Mouse (Mus musculus) hindbrain, embryonic 13.5 days (tissue): Measurements from ENCODE around the gene Dlx1. TPM values are rescaled to one million over a fixed set of nuclear protein-coding genes. Genes with fewer than 3 reads are reported as not detected.

ENCODE experiments used
- ATAC-seq: fragments of 200-750 bp; cut with Nextera tagmentation; 2 replicates; pipeline ENCODE4 v1.8.0; 2017; ENCODE audit warnings: moderate TSS enrichment; ENCODE audit not compliant: low FRiP score
- H3K27ac ChIP-seq: fragments of 300-500 bp; sonication (generic); 2 replicates; pipeline ENCODE4 v1.5.1; 2015; ENCODE audit warnings: inconsistent platforms, mild to moderate bottlenecking, moderate library complexity
- H3K27me3 ChIP-seq: fragments of 300-500 bp; sonication (generic); 2 replicates; pipeline ENCODE4 v1.6.1; 2015; ENCODE audit warnings: mild to moderate bottlenecking, inconsistent platforms
- H3K36me3 ChIP-seq: fragments of 300-500 bp; sonication (generic); 2 replicates; pipeline ENCODE4 v1.6.1; 2015; ENCODE audit warnings: mild to moderate bottlenecking, inconsistent platforms
- H3K4me1 ChIP-seq: fragments of 300-500 bp; sonication (generic); replicated peaks from 2 replicates; pipeline ENCODE4 v1.6.1; 2015; ENCODE audit warnings: inconsistent platforms
- H3K4me2 ChIP-seq: fragments of 300-500 bp; sonication (generic); 2 replicates; pipeline ENCODE4 v1.6.1; 2015; ENCODE audit warnings: inconsistent platforms, mild to moderate bottlenecking, moderate library complexity
- H3K4me3 ChIP-seq: fragments of 300-500 bp; sonication (generic); 2 replicates; pipeline ENCODE4 v1.5.1; 2015; ENCODE audit warnings: mild to moderate bottlenecking, inconsistent platforms
- H3K9ac ChIP-seq: fragments of 300-500 bp; sonication (generic); 2 replicates; pipeline ENCODE4 v1.6.1; 2015; ENCODE audit warnings: mild to moderate bottlenecking, inconsistent platforms
- H3K9me3 ChIP-seq: fragments of 300-500 bp; sonication (generic); 2 replicates; pipeline ENCODE4 v1.6.1; 2016; ENCODE audit warnings: inconsistent platforms
- WGBS: fragments of 180-500 bp; shearing (Covaris S2); methylation state at CpG from one replicate; pipeline ENCODE4 v1.1.7; 2015; 5-methylcytosine and 5-hydroxymethylcytosine counted together
- polyA plus RNA-seq: library from polyadenylated mRNA; unstranded; fragments of >200 nt; fragmentation: Nextera tagmentation; extraction: Ambion mirVana; gene quantifications from 2 replicates; pipeline ENCODE4 v1.2.1, GENCODE M21; 2015

Gene Dlx1
- 0.96 and 1.4 TPM in 2 replicates for polyA plus RNA-seq

DNA sequence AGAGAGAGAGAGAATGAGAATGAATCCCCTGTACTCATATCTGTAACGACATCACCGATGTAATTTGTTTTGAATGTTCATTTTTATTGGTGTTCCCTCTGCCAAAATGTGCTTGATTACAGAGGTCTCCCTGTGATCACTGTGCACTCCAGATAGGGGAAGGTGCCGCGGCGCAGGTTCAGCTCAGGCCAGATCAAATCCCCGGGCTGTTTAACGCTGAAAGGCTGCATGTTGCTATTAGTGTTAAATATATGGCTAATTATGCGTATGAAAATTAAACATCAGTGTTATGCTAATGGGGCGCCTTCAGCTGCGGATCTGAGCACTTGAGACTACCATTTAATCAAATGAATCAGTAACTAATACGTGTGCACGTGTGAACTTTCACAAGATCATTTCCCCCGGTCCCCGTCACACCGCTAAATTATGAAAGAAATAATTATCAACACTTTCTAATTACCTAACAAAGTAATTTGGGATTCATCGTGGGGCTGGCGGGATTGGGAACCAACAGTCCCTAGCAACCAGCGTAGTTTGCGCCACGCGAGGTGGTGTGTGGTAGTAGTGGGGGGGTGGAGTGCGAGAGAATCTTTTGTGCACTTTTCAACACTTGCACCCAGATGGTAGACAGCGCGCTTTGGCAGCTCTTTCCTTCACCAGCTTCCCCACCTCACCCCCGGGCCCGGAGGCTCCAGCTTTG lies at the start of gene Dlx1:
Dlx1 (plus strand) TSS at position 100 of the 700 bp plus-strand sequence.
- H3K9me3 ChIP-seq: no peaks in the 10 kb centered on the region
- peak within 1 kb of the TSS; percentile 63 for H3K4me2 ChIP-seq
- 0 out of 2 replicates have a peak, but pooled peaks have one; percentile 8 for ATAC-seq
- peak within 1 kb of the TSS; percentile 35; the same call in 1 of the 2 replicates for H3K9ac ChIP-seq
- peaks cover 26% of the 10 kb centered on the region for H3K4me1 ChIP-seq
- peaks cover 99% of the 10 kb centered on the region for H3K27me3 ChIP-seq
- peak within 1 kb of the TSS; percentile 39 for H3K4me3 ChIP-seq
- under 1% methylated on average over 26 of the region's 26 CpGs for WGBS
- H3K36me3 ChIP-seq: no peaks in the 10 kb centered on the region
- no peak within 1 kb of the TSS for H3K27ac ChIP-seq

DNA sequence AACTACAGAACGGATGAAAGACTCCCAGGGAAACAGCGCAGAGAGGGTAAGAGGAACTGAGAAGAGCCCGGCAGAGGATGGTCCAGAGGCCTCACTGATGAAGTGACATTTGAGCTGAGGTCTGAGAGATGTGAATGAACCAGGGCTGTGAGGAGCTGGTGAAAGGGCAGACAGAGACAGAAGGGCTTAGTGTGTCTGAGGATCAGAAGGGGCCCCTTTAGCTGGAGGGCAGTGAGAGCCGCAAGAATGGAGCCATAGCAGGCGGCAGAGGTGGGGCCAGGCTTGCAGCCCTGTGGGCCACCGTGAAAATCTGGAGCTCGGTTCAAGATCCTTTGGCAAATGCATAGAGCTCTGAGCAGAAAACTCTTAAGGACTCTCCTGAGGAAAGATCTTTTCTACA lies 48.0 kb upstream of the Dlx1 start:
- Histone ChIP-seq H3K36me3 (no peaks in the 10 kb centered on the region), H3K4me2 (no peak overlapping the region), H3K27ac (no peak overlapping the region), H3K9me3 (no peaks in the 10 kb centered on the region), H3K9ac (peak overlapping the region; percentile 19; the same call in 1 of the 2 replicates), H3K4me1 (peaks cover 16% of the 10 kb centered on the region), H3K27me3 (no peaks in the 10 kb centered on the region), H3K4me3 (no peak overlapping the region)
- ATAC-seq: no peak
- WGBS: 4% methylated on average over 7 of the region's 7 CpGs

DNA sequence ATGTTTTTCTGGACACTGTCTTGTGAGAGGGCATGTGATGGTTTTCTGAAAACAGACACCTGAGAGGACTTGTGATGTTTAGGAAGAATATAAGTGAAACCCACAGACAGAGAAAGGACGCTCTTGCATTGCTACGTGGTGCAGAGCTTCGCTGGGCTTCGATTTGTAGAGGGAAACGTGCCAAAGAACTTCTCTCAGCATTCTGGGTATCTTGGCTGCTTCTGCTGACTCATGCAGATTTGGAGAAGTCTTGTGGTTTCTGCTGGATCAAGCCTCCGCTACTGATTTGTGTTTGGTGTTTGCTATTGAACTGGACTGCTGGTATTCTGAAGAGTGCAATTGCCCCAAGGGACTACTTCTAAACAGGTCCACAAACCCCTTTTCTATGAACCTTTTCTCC lies 46.1 kb upstream of the Dlx1 start:
- H3K4me2 ChIP-seq: no peak overlapping the region
- no peaks in the 10 kb centered on the region for H3K36me3 ChIP-seq
- H3K9me3 ChIP-seq: no peaks in the 10 kb centered on the region
- no peak overlapping the region for H3K27ac ChIP-seq
- peaks cover 12% of the 10 kb centered on the region for H3K4me1 ChIP-seq
- H3K9ac ChIP-seq: no peak overlapping the region
- no peak overlapping the region for H3K4me3 ChIP-seq
- no peak for ATAC-seq
- H3K27me3 ChIP-seq: no peaks in the 10 kb centered on the region
- WGBS: 86% methylated on average over 6 of the region's 6 CpGs

DNA sequence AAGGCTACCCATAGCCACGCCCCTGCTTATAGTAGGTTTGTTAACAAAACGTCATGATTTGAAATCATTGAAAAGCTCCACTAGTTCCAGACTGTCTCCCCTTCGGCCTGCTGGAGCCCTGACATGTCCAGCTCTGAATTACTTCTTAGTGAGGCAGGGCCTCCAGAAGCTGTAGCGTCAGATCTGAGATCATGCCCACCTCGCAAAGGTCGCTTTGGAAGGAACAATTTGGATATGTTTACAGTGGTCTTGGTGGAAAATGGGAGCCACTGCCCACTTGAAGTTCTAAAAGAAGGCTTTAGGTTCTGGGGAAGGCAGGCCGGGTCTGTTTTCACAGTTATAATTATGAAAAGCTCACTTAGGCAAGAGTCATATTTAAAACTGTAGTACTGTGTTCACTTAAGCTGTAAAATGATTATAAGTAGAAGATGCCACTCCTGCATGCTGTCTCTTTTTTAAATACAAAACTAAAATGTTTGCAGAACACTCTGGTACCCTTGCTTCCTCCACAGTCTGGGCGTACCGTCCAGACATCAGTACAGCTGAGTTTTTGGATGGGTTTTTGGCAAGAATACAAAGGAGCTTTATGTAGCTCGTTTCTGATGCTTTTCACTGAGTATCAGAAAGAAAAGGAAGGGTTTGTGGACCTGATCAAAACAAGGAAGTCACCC lies 44.7 kb upstream of the Dlx1 start:
- ATAC-seq: no peak
- Histone ChIP-seq H3K9me3 (no peaks in the 10 kb centered on the region), H3K9ac (no peak overlapping the region; the same call in 1 of the 2 replicates), H3K36me3 (no peaks in the 10 kb centered on the region), H3K4me3 (no peak overlapping the region), H3K4me1 (peaks cover 12% of the 10 kb centered on the region), H3K27me3 (no peaks in the 10 kb centered on the region), H3K4me2 (no peak overlapping the region), H3K27ac (no peak overlapping the region)
- WGBS: 68% methylated on average over 10 of the region's 10 CpGs

DNA sequence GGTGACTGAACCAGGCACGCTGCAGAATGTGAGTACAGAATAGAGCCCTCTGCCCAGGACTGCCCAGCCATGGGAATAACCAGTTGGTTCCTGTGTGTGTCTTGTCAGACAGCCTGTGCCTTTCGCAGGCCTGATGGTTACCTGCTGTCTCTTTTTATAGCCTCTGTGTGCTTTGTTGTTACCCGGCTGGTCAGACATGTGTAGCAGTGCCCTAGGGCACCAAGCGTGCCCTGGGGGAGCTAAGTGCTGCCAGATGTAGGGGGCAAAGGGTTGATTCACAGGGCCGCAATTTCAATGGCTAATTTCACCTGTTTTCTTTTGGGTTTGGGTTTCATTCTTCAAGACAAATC lies 44.2 kb upstream of the Dlx1 start:
- H3K9ac ChIP-seq: no peak overlapping the region; the same call in 1 of the 2 replicates
- no peak overlapping the region for H3K4me3 ChIP-seq
- H3K4me1 ChIP-seq: peaks cover 12% of the 10 kb centered on the region
- H3K27me3 ChIP-seq: no peaks in the 10 kb centered on the region
- no peak for ATAC-seq
- no peaks in the 10 kb centered on the region for H3K36me3 ChIP-seq
- WGBS: 31% methylated on average over 5 of the region's 5 CpGs
- no peak overlapping the region for H3K27ac ChIP-seq
- H3K9me3 ChIP-seq: no peaks in the 10 kb centered on the region
- no peak overlapping the region for H3K4me2 ChIP-seq

DNA sequence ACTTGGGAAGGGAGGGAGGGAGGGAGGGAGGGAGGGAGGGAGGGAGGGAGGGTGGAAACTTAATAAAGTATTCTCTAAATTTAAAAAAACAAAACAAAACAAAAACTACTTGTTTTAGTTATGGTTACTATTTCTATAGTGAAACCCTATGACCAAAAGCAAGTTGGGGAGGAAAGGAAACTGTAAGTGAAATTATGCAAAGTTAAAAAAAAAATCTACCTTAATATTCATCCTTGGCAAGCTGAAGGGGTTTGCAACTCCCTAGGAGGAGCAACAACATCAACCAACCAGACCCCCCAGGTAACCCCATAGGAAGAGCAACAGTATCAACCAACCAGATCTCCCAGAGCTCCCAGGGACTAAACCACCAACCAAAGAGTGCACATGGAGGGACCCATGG lies 36.6 kb upstream of the Dlx1 start:
- no peak overlapping the region for H3K4me2 ChIP-seq
- H3K9me3 ChIP-seq: no peaks in the 10 kb centered on the region
- no peaks in the 10 kb centered on the region for H3K27me3 ChIP-seq
- ATAC-seq: no peak
- H3K4me3 ChIP-seq: no peak overlapping the region
- H3K36me3 ChIP-seq: no peaks in the 10 kb centered on the region
- H3K4me1 ChIP-seq: peaks cover 8% of the 10 kb centered on the region
- no peak overlapping the region for H3K27ac ChIP-seq
- H3K9ac ChIP-seq: no peak overlapping the region

DNA sequence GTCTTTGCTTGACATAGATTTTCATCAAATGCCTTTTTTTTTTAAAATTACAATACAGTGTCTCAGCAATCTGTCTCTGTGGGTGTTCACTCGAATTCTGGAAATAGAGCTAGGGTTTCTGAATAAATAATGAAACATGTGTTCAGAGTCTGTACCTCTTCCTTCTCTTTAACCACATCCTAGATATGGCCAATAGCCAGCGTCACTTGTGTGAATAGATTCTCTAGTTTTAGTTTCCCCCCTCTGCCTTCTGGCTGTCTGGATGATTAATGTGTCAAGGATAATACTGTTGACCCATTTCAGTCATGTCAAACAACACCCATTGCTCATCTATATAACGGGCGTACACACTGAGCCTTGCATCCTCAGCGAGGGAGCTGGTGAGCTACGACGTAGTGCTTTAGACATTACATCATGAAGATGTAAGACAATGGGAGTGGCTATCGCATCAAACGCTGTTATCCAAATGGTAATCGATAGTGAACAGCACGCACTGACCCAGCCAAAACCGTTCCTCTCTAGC lies 34.7 kb upstream of the Dlx1 start:
- no peaks in the 10 kb centered on the region for H3K9me3 ChIP-seq
- WGBS: 55% methylated on average over 12 of the region's 12 CpGs
- H3K9ac ChIP-seq: no peak overlapping the region
- no peak for ATAC-seq
- no peak overlapping the region for H3K27ac ChIP-seq
- no peaks in the 10 kb centered on the region for H3K27me3 ChIP-seq
- no peak overlapping the region for H3K4me3 ChIP-seq
- H3K4me1 ChIP-seq: peaks cover 8% of the 10 kb centered on the region
- no peaks in the 10 kb centered on the region for H3K36me3 ChIP-seq
- H3K4me2 ChIP-seq: no peak overlapping the region

DNA sequence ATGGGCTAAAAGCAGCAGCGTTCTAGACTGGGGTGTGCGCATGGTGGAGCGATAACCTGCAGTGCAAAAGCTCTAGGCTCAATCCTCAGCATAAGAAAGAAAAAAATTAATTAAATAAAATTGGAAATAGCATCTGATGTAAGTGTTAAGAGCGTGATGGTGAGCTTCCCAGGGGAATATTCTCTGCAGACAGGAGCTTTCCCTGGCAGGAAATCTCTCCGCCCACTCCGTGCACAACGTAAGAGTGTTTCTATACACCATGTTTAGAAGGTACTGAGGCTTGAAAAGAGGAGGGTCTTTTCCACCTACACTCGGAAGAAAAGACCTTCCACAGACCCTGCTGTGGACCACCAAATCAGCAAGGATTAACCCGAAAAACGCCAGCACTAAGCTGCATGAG lies 33.4 kb upstream of the Dlx1 start:
- H3K36me3 ChIP-seq: no peaks in the 10 kb centered on the region
- WGBS: 47% methylated on average over 10 of the region's 10 CpGs
- peaks cover 12% of the 10 kb centered on the region for H3K4me1 ChIP-seq
- no peaks in the 10 kb centered on the region for H3K27me3 ChIP-seq
- ATAC-seq: no peak
- no peak overlapping the region for H3K27ac ChIP-seq
- no peaks in the 10 kb centered on the region for H3K9me3 ChIP-seq
- no peak overlapping the region for H3K4me3 ChIP-seq
- H3K9ac ChIP-seq: no peak overlapping the region
- no peak overlapping the region for H3K4me2 ChIP-seq

DNA sequence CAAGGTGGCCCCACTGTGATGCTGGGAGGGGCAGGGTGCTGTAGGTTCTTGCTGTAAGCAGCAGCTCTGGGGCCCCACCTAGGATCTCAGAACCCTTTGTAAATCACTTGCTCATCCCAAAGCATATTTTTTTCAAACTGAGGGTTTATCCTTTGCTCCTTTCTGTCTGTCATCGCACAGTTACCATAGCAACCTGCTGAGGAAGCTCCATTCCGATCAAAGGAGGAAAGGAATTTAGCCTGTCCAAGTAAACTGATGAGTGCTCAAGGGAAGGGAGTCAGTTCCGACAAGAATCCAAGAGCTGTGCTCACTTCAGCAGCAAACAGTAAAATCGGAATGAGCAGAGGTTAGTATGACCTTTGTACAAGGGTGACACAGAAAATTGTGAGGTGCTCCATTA lies 32.9 kb upstream of the Dlx1 start:
- Histone ChIP-seq H3K27me3 (no peaks in the 10 kb centered on the region), H3K4me1 (peaks cover 14% of the 10 kb centered on the region), H3K27ac (no peak overlapping the region), H3K4me3 (no peak overlapping the region), H3K9me3 (no peaks in the 10 kb centered on the region), H3K36me3 (no peaks in the 10 kb centered on the region), H3K9ac (no peak overlapping the region), H3K4me2 (no peak overlapping the region)
- WGBS: 11% methylated on average over 4 of the region's 4 CpGs
- ATAC-seq: no peak

DNA sequence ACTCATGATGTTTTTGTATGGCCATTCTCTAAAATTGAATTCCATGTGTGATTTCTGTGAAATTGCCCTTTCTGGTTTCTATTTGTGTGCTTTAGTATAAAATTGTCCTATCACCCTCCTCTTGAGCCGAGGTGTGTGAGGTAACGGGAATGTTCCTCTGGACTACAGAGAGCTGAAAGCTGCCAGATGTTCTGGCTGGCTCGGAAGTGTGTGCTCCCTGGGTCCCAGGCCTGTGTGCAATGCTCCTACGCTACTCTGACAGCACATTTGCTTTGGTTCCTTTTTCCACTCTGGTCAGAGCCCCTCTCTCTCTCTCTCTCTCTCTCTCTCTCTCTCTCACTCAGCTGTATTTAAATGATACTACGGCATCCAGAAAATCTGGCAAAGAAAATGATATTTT lies 30.7 kb upstream of the Dlx1 start:
- H3K4me3 ChIP-seq: no peak overlapping the region
- WGBS: 61% methylated on average over 5 of the region's 5 CpGs
- no peak for ATAC-seq
- no peaks in the 10 kb centered on the region for H3K36me3 ChIP-seq
- H3K4me1 ChIP-seq: peaks cover 15% of the 10 kb centered on the region
- H3K27ac ChIP-seq: no peak overlapping the region
- no peaks in the 10 kb centered on the region for H3K27me3 ChIP-seq
- no peak overlapping the region for H3K9ac ChIP-seq
- no peaks in the 10 kb centered on the region for H3K9me3 ChIP-seq
- no peak overlapping the region for H3K4me2 ChIP-seq

DNA sequence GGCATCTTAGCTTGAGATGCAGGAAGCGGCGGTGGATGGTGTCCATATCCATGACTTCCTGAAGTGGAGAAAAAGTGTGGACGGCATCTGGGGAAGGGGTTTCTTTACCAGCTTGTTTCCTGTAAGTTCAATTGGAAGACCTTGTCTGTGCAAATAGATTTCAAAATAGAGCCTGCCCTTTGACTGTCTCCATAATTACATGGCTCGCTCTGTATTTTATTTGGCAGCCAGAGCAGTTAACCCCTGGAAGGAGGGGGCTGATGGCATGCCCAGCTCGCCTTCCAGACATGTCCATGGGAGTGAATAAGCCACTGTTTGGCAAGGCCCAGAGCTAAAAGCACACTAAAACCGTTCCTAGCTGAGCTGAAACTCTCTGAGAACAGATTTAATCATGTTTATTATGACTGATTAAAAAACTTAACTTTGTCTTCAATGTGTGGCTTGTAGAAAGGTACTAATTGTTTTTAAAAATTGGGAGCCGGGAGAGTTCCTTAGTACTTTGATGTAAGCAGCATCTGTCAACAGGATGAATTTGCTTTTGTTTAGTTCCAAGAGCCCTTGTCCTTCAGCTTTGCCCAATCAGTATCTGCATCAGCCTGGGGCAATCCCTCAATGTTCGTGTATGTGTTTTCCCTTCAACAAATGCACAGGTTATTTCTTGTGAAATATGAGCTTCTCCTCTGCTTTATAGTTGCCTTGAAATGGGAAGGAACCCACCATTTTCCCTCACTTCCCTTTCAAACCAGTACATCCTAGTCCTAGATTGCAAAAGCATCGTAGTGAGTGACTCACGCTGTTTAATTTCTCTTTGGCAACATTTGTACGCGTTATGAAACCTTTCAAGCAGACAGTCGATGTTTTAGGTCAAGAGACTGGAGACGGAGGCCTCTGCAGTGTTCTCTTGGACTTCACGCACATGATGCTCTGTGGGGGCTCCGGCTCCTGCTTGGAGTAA lies 28.4 kb upstream of the Dlx1 start:
- WGBS: 67% methylated on average over 16 of the region's 16 CpGs
- Histone ChIP-seq H3K4me2 (no peak overlapping the region), H3K36me3 (no peaks in the 10 kb centered on the region), H3K27me3 (no peaks in the 10 kb centered on the region), H3K9ac (no peak overlapping the region), H3K9me3 (no peaks in the 10 kb centered on the region), H3K4me1 (peaks cover 12% of the 10 kb centered on the region), H3K27ac (no peak overlapping the region), H3K4me3 (no peak overlapping the region)
- no peak for ATAC-seq

DNA sequence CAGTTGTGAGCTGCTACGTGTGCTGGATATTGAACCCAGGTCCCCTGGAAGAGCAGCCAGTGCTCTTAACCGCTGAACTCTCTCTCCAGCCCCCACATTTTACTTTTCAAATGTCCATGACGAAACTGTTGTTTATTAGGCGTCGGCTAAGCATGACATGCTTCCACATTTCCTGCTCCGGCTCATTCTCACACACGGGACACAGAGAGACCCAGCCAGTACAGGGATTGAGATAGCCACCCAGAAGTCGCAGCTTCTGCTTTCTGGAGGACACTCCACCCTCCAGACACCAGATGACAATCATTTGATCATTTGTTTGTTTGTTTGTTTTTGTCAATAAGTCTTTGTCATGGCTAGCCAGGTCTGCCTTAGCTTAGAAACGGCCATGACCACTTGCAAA lies 23.1 kb upstream of the Dlx1 start:
- 83% methylated on average over 9 of the region's 9 CpGs for WGBS
- ATAC-seq: no peak

More for the DNA sequence above, 23.1 kb upstream of the Dlx1 start:
- Histone ChIP-seq H3K4me2 (no peak overlapping the region), H3K4me3 (no peak overlapping the region), H3K27me3 (no peaks in the 10 kb centered on the region), H3K4me1 (0 out of 2 replicates have a peak, but pooled peaks cover 3% of the 10 kb centered on the region), H3K27ac (no peak overlapping the region), H3K9me3 (no peaks in the 10 kb centered on the region), H3K9ac (no peak overlapping the region), H3K36me3 (no peaks in the 10 kb centered on the region)
